Mouse (Mus musculus): ENCODE data around the gene 1520401A03Rik. TPM values are rescaled to one million over a fixed set of nuclear protein-coding genes. Genes with fewer than 3 reads are reported as not detected.

The 1520401A03Rik gene
- total RNA-seq, 2 experiments from 2014 or later: 0.99 to 1.3 TPM

GRCm38 (mm10) chr17:23672761-23673160 lies 49.8 kb downstream of the 1520401A03Rik start:
- DNase-seq (ENCODE audit: low spot score in 2 of 2): no peak

GRCm38 (mm10) chr17:23671519-23671918 lies 51.1 kb downstream of the 1520401A03Rik start:
- DNase-seq (ENCODE audit: low spot score in 2 of 2): no peak

GRCm38 (mm10) chr17:23670516-23671074 lies 52.0 kb downstream of the 1520401A03Rik start:
- DNase-seq (ENCODE audit: low spot score in 2 of 2): no peak

DNA sequence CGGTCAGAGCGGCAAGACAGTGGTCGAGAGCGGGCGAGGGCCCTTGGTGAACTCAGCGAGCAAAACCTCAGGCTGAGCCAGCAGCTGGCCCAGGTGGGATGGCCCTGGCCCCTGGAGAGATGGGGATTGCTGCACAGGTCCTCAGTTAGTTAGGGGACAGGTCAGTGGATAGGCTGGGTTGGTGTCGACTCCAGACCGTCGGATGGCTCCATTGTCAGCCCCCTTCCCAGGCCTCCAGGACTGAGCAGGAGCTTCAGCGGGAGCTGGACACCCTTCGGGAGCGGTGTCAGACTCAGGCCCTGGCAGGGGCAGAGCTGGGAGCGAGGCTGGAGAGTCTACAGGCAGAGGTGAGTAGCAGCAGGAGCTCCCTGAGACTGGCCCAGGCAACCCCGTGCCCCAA lies 57.1 kb downstream of the 1520401A03Rik start:
- DNase-seq (ENCODE audit: low spot score in 2 of 2): no peak

- DNase-seq (ENCODE audit: low spot score in 2 of 2): no peak
Observed at GRCm38 (mm10) chr17:23664556-23665021, 58.0 kb downstream of the 1520401A03Rik start.

GRCm38 (mm10) chr17:23661526-23661925 lies 61.1 kb downstream of the 1520401A03Rik start:
- DNase-seq (ENCODE audit: low spot score in 2 of 2): no peak

- DNase-seq (ENCODE audit: low spot score in 2 of 2): no peak
Observed at GRCm38 (mm10) chr17:23660876-23661200, 61.7 kb downstream of the 1520401A03Rik start.

DNA sequence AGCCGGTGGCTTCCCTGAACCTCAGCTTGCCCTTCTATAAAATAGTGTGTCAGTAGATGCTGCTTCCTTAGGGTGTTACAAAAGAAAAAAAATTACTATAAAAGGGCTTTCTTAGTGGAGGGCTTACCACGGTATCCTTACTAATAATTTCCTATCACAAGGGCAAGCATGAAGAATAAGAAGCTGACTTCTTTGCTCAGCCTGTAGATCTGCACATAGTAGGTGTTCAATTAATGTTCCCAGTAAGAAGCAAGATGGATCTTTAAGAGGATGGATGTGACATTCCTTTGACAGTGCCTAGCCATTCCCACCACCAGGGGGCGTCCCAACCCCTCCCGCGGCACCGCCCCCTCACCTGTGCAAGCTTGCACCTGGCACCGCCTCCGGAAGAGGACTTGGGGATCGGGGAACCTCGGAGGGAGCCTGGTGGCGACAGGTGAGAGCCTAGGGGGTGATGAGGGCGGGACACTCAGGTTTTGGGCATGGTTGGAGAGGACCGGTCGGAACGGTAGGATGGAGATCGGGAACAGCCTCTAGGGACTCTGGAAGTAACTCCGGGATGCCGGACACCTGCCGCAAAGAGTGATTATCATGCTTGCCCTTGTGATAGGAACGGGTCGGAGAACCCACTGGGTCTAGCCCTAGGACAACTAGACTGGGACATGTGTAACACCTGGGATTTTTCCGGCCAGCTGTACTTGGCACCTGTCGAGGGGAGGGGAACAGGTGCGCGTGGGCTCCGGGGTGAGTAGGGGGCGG lies 62.3 kb downstream of the 1520401A03Rik start, which contains the start of gene Bicdl2:
Bicdl2 (plus strand) TSS at position 390 of the 759 bp plus-strand sequence.
- no peak for DNase-seq (ENCODE audit: low spot score in 2 of 2)

- no peak for DNase-seq (ENCODE audit: low spot score in 2 of 2)
Observed at GRCm38 (mm10) chr17:23658450-23658849, 64.1 kb downstream of the 1520401A03Rik start.

Other genes starting within 250 kb of the 1520401A03Rik start
- not detected for gene Vmn2r117, start 243.1 kb downstream of the 1520401A03Rik start, total RNA-seq (2021)
- gene Zfp213, start 158.5 kb downstream of the 1520401A03Rik start, total RNA-seq (2021): 10 to 100 TPM in 1 of 2 experiments, 1 to 10 TPM in 1; 8.5 to 11.5 TPM
- gene Zfp13, start 123.3 kb downstream of the 1520401A03Rik start, total RNA-seq (2021): 10 to 100 TPM; 27.5 to 29.7 TPM
- gene Zscan10, start 121.9 kb downstream of the 1520401A03Rik start, total RNA-seq (2021): not detected
- gene Mmp25, start 77.5 kb downstream of the 1520401A03Rik start, total RNA-seq (2021): under 1 TPM; 0.56 to 0.90 TPM
- under 1 TPM in 1 of 2 experiments, not detected in 1; 0.31 TPM for gene Bicdl2, start 62.3 kb downstream of the 1520401A03Rik start, total RNA-seq (2021)
- gene Hcfc1r1, start 49.2 kb downstream of the 1520401A03Rik start, total RNA-seq (2021): 100 to 1,000 TPM; 132 to 134 TPM
- 10 to 100 TPM; 26.7 to 27.5 TPM for gene Thoc6, start 48.9 kb downstream of the 1520401A03Rik start, total RNA-seq (2021)
- 10 to 100 TPM; 53.2 to 53.8 TPM for gene Tnfrsf12a, start 45.3 kb downstream of the 1520401A03Rik start, total RNA-seq (2021)
- gene Cldn6, start 43.5 kb downstream of the 1520401A03Rik start, total RNA-seq (2021): 10 to 100 TPM in 1 of 2 experiments, not detected in 1; 12.1 TPM
- gene Cldn9, start 38.8 kb downstream of the 1520401A03Rik start, total RNA-seq (2021): 1 to 10 TPM in 1 of 2 experiments, not detected in 1; 2.4 TPM
- gene Pkmyt1, start 3.6 kb upstream of the 1520401A03Rik start, total RNA-seq (2021): 10 to 100 TPM; 20.0 to 22.4 TPM
- 10 to 100 TPM; 13.8 to 14.6 TPM for gene Paqr4, start 18.1 kb upstream of the 1520401A03Rik start, total RNA-seq (2021)
- under 1 TPM in 1 of 2 experiments, not detected in 1; 0.14 TPM for gene Kremen2, start 23.1 kb upstream of the 1520401A03Rik start, total RNA-seq (2021)
- 10 to 100 TPM; 60.9 to 62.4 TPM for gene Flywch1, start 48.8 kb upstream of the 1520401A03Rik start, total RNA-seq (2021)
- 10 to 100 TPM; 14.0 to 14.4 TPM for gene Flywch2, start 63.3 kb upstream of the 1520401A03Rik start, total RNA-seq (2021)
- gene Srrm2, start 67.7 kb upstream of the 1520401A03Rik start, total RNA-seq (2021): 100 to 1,000 TPM; 855 to 927 TPM
- 100 to 1,000 TPM; 364 to 381 TPM for gene Elob, start 106.4 kb upstream of the 1520401A03Rik start, total RNA-seq (2021)
- gene Prss33, start 113.3 kb upstream of the 1520401A03Rik start, total RNA-seq (2021): not detected
- not detected for gene Prss32, start 121.1 kb upstream of the 1520401A03Rik start, total RNA-seq (2021)
- 1 to 10 TPM; 1.6 to 1.9 TPM for gene Prss41, start 121.4 kb upstream of the 1520401A03Rik start, total RNA-seq (2021)
- not detected for gene Prss21, start 145.3 kb upstream of the 1520401A03Rik start, total RNA-seq (2021)
- gene Dcpp1, start 158.1 kb upstream of the 1520401A03Rik start, total RNA-seq (2021): not detected
- gene Dcpp2, start 158.1 kb upstream of the 1520401A03Rik start, total RNA-seq (2021): not detected
- gene Dcpp3, start 194.7 kb upstream of the 1520401A03Rik start, total RNA-seq (2021): not detected
- gene Sbp, start 218.9 kb upstream of the 1520401A03Rik start, total RNA-seq (2021): not detected
- gene Sbpl, start 232.5 kb upstream of the 1520401A03Rik start, total RNA-seq (2021): not detected

Data from adrenal gland, postnatal 4 days (tissue).